Mouse (Mus musculus): Measurements from ENCODE around the gene Ttc37. TPM values are rescaled to one million over a fixed set of nuclear protein-coding genes. Genes with fewer than 3 reads are reported as not detected.

Gene Ttc37
- polyA plus RNA-seq, 1 experiment from 2014 or later, result 12.6 TPM

GRCm38 (mm10) chr13:76141117-76141808, 42.7 kb downstream of the Ttc37 start:
- H3K36me3 ChIP-seq (ENCODE audit: control insufficient read depth, insufficient read depth, low read length), result peaks cover 16% of the 10 kb centered on the region; the same call in 1 of the 2 replicates
- no peaks in the 10 kb centered on the region for H3K4me1 ChIP-seq (replicated peaks; ENCODE audit: control insufficient read depth, insufficient read depth, low read length)
- 86% methylated on average over 12 of the region's 12 CpGs for WGBS
- no peak overlapping the region for H3K4me3 ChIP-seq (ENCODE audit: low read length)
- H3K27ac ChIP-seq (ENCODE audit: low read length), result no peak overlapping the region
- H3K9me3 ChIP-seq (ENCODE audit: control insufficient read depth, low read length), result no peaks in the 10 kb centered on the region
- no peaks in the 10 kb centered on the region for H3K27me3 ChIP-seq (ENCODE audit: control insufficient read depth, insufficient read depth, low read depth, low read length)
- no peak for ATAC-seq (ENCODE audit: low read depth)
- H3K9ac ChIP-seq (ENCODE audit: low read length), result no peak overlapping the region
- H3K4me2 ChIP-seq (ENCODE audit: low read depth, low read length), result no peak overlapping the region

GRCm38 (mm10) chr13:76150483-76150882, 51.9 kb downstream of the Ttc37 start:
- no peaks in the 10 kb centered on the region for H3K27me3 ChIP-seq (ENCODE audit: control insufficient read depth, insufficient read depth, low read depth, low read length)
- H3K4me3 ChIP-seq (ENCODE audit: low read length), result no peak overlapping the region
- peaks cover 11% of the 10 kb centered on the region; the same call in 1 of the 2 replicates for H3K36me3 ChIP-seq (ENCODE audit: control insufficient read depth, insufficient read depth, low read length)
- H3K27ac ChIP-seq (ENCODE audit: low read length), result no peak overlapping the region
- H3K9ac ChIP-seq (ENCODE audit: low read length), result no peak overlapping the region
- no peak for ATAC-seq (ENCODE audit: low read depth)
- H3K9me3 ChIP-seq (ENCODE audit: control insufficient read depth, low read length), result no peaks in the 10 kb centered on the region
- 84% methylated on average over 5 of the region's 5 CpGs for WGBS
- no peak overlapping the region for H3K4me2 ChIP-seq (ENCODE audit: low read depth, low read length)
- H3K4me1 ChIP-seq (replicated peaks; ENCODE audit: control insufficient read depth, insufficient read depth, low read length), result no peaks in the 10 kb centered on the region

GRCm38 (mm10) chr13:76157099-76157498, 58.6 kb downstream of the Ttc37 start:
- Histone ChIP-seq H3K27ac (ENCODE audit: low read length) (no peak overlapping the region), H3K9me3 (ENCODE audit: control insufficient read depth, low read length) (no peaks in the 10 kb centered on the region), H3K36me3 (ENCODE audit: control insufficient read depth, insufficient read depth, low read length) (peaks cover 20% of the 10 kb centered on the region), H3K4me1 (replicated peaks; ENCODE audit: control insufficient read depth, insufficient read depth, low read length) (no peaks in the 10 kb centered on the region), H3K9ac (ENCODE audit: low read length) (no peak overlapping the region), H3K27me3 (ENCODE audit: control insufficient read depth, insufficient read depth, low read depth, low read length) (no peaks in the 10 kb centered on the region), H3K4me2 (ENCODE audit: low read depth, low read length) (no peak overlapping the region), H3K4me3 (ENCODE audit: low read length) (no peak overlapping the region)
- ATAC-seq (ENCODE audit: low read depth), result 0 out of 2 replicates have a peak, but pooled peaks have one; percentile 34
- 52% methylated on average over 3 of the region's 3 CpGs for WGBS

GRCm38 (mm10) chr13:76157508-76157907, 59.0 kb downstream of the Ttc37 start:
- WGBS, result 96% methylated on average over 1 of the region's 1 CpGs
- H3K4me1 ChIP-seq (replicated peaks; ENCODE audit: control insufficient read depth, insufficient read depth, low read length), result no peaks in the 10 kb centered on the region
- ATAC-seq (ENCODE audit: low read depth), result no peak
- H3K27ac ChIP-seq (ENCODE audit: low read length), result no peak overlapping the region
- no peaks in the 10 kb centered on the region for H3K27me3 ChIP-seq (ENCODE audit: control insufficient read depth, insufficient read depth, low read depth, low read length)
- no peak overlapping the region for H3K4me2 ChIP-seq (ENCODE audit: low read depth, low read length)
- H3K4me3 ChIP-seq (ENCODE audit: low read length), result no peak overlapping the region
- H3K9me3 ChIP-seq (ENCODE audit: control insufficient read depth, low read length), result no peaks in the 10 kb centered on the region
- no peak overlapping the region for H3K9ac ChIP-seq (ENCODE audit: low read length)
- peaks cover 22% of the 10 kb centered on the region for H3K36me3 ChIP-seq (ENCODE audit: control insufficient read depth, insufficient read depth, low read length)

GRCm38 (mm10) chr13:76160587-76160986, 62.1 kb downstream of the Ttc37 start:
- peak overlapping the region; percentile 57 for H3K27ac ChIP-seq (ENCODE audit: low read length)
- no peak overlapping the region for H3K4me3 ChIP-seq (ENCODE audit: low read length)
- no peak overlapping the region for H3K9ac ChIP-seq (ENCODE audit: low read length)
- no peak overlapping the region for H3K4me2 ChIP-seq (ENCODE audit: low read depth, low read length)
- ATAC-seq (ENCODE audit: low read depth), result peak; percentile 76
- H3K27me3 ChIP-seq (ENCODE audit: control insufficient read depth, insufficient read depth, low read depth, low read length), result no peaks in the 10 kb centered on the region
- peaks cover 19% of the 10 kb centered on the region for H3K36me3 ChIP-seq (ENCODE audit: control insufficient read depth, insufficient read depth, low read length)
- no peaks in the 10 kb centered on the region for H3K4me1 ChIP-seq (replicated peaks; ENCODE audit: control insufficient read depth, insufficient read depth, low read length)
- no peaks in the 10 kb centered on the region for H3K9me3 ChIP-seq (ENCODE audit: control insufficient read depth, low read length)
- WGBS, result 59% methylated on average over 2 of the region's 2 CpGs

- Histone ChIP-seq H3K27me3 (ENCODE audit: control insufficient read depth, insufficient read depth, low read depth, low read length) (no peaks in the 10 kb centered on the region), H3K9ac (ENCODE audit: low read length) (no peak overlapping the region), H3K4me2 (ENCODE audit: low read depth, low read length) (no peak overlapping the region), H3K4me1 (replicated peaks; ENCODE audit: control insufficient read depth, insufficient read depth, low read length) (no peaks in the 10 kb centered on the region), H3K36me3 (ENCODE audit: control insufficient read depth, insufficient read depth, low read length) (peaks cover 17% of the 10 kb centered on the region), H3K27ac (ENCODE audit: low read length) (no peak overlapping the region), H3K4me3 (ENCODE audit: low read length) (no peak overlapping the region), H3K9me3 (ENCODE audit: control insufficient read depth, low read length) (no peaks in the 10 kb centered on the region)
- ATAC-seq (ENCODE audit: low read depth), result no peak
Observed at GRCm38 (mm10) chr13:76174297-76174696, 75.8 kb downstream of the Ttc37 start.

- WGBS, result 91% methylated on average over 5 of the region's 5 CpGs
Observed at GRCm38 (mm10) chr13:76178700-76179099, 80.2 kb downstream of the Ttc37 start.

GRCm38 (mm10) chr13:76187651-76188050, 89.1 kb downstream of the Ttc37 start:
- Histone ChIP-seq H3K4me1 (replicated peaks; ENCODE audit: control insufficient read depth, insufficient read depth, low read length) (no peaks in the 10 kb centered on the region), H3K9ac (ENCODE audit: low read length) (no peak overlapping the region), H3K36me3 (ENCODE audit: control insufficient read depth, insufficient read depth, low read length) (peaks cover 17% of the 10 kb centered on the region), H3K9me3 (ENCODE audit: control insufficient read depth, low read length) (0 out of 2 replicates have a peak, but pooled peaks cover 3% of the 10 kb centered on the region), H3K4me3 (ENCODE audit: low read length) (no peak overlapping the region), H3K27ac (ENCODE audit: low read length) (no peak overlapping the region), H3K4me2 (ENCODE audit: low read depth, low read length) (no peak overlapping the region), H3K27me3 (ENCODE audit: control insufficient read depth, insufficient read depth, low read depth, low read length) (no peaks in the 10 kb centered on the region)
- 87% methylated on average over 5 of the region's 5 CpGs for WGBS
- no peak for ATAC-seq (ENCODE audit: low read depth)

More at GRCm38 (mm10) chr13:76178700-76179099, 80.2 kb downstream of the Ttc37 start:
- H3K4me3 ChIP-seq (ENCODE audit: low read length), result no peak overlapping the region
- ATAC-seq (ENCODE audit: low read depth), result no peak
- no peaks in the 10 kb centered on the region for H3K27me3 ChIP-seq (ENCODE audit: control insufficient read depth, insufficient read depth, low read depth, low read length)
- H3K4me2 ChIP-seq (ENCODE audit: low read depth, low read length), result no peak overlapping the region
- H3K4me1 ChIP-seq (replicated peaks; ENCODE audit: control insufficient read depth, insufficient read depth, low read length), result no peaks in the 10 kb centered on the region
- H3K9me3 ChIP-seq (ENCODE audit: control insufficient read depth, low read length), result no peaks in the 10 kb centered on the region
- no peak overlapping the region for H3K9ac ChIP-seq (ENCODE audit: low read length)
- peaks cover 23% of the 10 kb centered on the region for H3K36me3 ChIP-seq (ENCODE audit: control insufficient read depth, insufficient read depth, low read length)
- no peak overlapping the region for H3K27ac ChIP-seq (ENCODE audit: low read length)

- Histone ChIP-seq H3K4me2 (ENCODE audit: low read depth, low read length) (no peak overlapping the region), H3K27me3 (ENCODE audit: control insufficient read depth, insufficient read depth, low read depth, low read length) (no peaks in the 10 kb centered on the region), H3K9me3 (ENCODE audit: control insufficient read depth, low read length) (0 out of 2 replicates have a peak, but pooled peaks cover 3% of the 10 kb centered on the region), H3K9ac (ENCODE audit: low read length) (no peak overlapping the region), H3K4me3 (ENCODE audit: low read length) (no peak overlapping the region), H3K4me1 (replicated peaks; ENCODE audit: control insufficient read depth, insufficient read depth, low read length) (no peaks in the 10 kb centered on the region), H3K27ac (ENCODE audit: low read length) (no peak overlapping the region), H3K36me3 (ENCODE audit: control insufficient read depth, insufficient read depth, low read length) (peaks cover 17% of the 10 kb centered on the region)
- ATAC-seq (ENCODE audit: low read depth), result no peak
- whole genome bisulfite sequencing, result 84% methylated on average over 3 of the region's 3 CpGs
Observed at GRCm38 (mm10) chr13:76189190-76189589, 90.7 kb downstream of the Ttc37 start.
